Mouse (Mus musculus): Measurements from ENCODE around the gene Fam187a.

GRCm38 (mm10) chr11:102930672-102931071 lies 45.7 kb downstream of the Fam187a start:
- TF ChIP-seq POLR2A (IDR thresholded peaks at IDR 0.05; ENCODE audit: low read depth, low read length) (no peak), CTCF (IDR thresholded peaks at IDR 0.05; ENCODE audit: extremely low read depth, insufficient read depth, insufficient read length, insufficient replicate concordance) (no peak)

Measured in spleen, adult 2 months (tissue).